Mouse (Mus musculus) thymus, adult 2 months (tissue): Measurements from ENCODE around the gene Usp37.

Experiments
- CTCF ChIP-seq: fragments of 200-500 bp; IDR thresholded peaks from 2 replicates; pipeline ENCODE4 v1.5.1; 2012; ENCODE audit warnings: mild to moderate bottlenecking, control low read depth, low read length, moderate library complexity, borderline replicate concordance; ENCODE audit not compliant: control insufficient read depth, poor library complexity, insufficient read depth; ENCODE audit errors: extremely low read depth
- POLR2A ChIP-seq: fragments of 200-500 bp; IDR thresholded peaks from 2 replicates; pipeline ENCODE4 v1.6.1; 2012; ENCODE audit warnings: mild to moderate bottlenecking, low read length, control low read depth, moderate library complexity; ENCODE audit not compliant: control insufficient read depth, poor library complexity, insufficient read depth; ENCODE audit errors: extremely low read depth

DNA sequence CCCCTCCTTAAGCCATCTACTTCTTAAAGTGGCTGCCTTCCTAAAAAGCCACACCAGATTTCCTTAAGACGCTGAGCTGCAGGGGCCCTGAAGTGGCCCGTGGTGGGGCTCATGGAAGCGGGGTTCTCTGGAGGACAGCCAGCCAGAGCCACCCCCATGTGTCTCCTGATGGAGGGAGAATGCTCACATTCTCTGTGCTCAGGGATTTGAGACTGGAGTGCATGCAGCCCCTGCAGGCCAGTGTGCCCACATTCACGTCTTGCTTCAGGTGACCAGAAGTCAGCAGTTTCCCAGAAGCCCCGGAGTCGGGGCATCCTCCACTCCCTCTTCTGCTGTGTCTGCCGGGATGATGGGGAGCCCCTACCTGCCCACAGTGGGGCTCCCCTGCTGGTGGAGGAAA, 151.1 kb downstream of the Usp37 start:
- TF ChIP-seq CTCF (no peak; the same call in 1 of the 2 replicates), POLR2A (no peak)
